Mouse (Mus musculus): Measurements from ENCODE around the gene Hsd17b13. TPM values are rescaled to one million over a fixed set of nuclear protein-coding genes. Genes with fewer than 3 reads are reported as not detected.
"Not testable (repeated sequence)": the region's sequence is repeated elsewhere in the genome, so short reads cannot be mapped to it uniquely, and the experiment has no call there.

The Hsd17b13 gene
- not detected for total RNA-seq (2021)

DNA sequence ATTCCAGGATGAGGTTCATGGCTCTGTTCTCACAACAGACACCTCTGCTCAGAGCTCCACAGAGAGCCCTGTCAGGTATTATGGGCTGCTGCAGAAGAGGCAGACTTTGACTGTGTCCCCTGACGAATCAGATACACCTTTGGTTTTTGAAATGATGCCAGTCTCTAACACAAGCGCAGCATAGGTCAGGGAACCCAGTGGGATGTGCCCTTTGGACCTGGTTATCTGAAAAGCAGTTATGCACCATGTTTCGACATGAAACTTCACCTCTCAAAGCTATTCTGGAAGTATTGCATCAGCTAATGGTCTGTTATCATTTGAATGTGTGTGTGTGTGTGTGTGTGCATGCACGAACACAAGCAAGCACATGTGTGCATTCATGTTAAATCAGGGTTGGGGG lies at the start of gene Hsd17b13:
Hsd17b13 (minus strand) TSS at position 114 of the 400 bp plus-strand sequence.
- intact Hi-C loops (cut with DNase I) = no loop called here
- DNase-seq (ENCODE audit: low spot score) = no peak

- intact Hi-C loops (cut with DNase I) = no loop called here
Measured at GRCm38 (mm10) chr5:104025245-104025854, 48.1 kb upstream of the Hsd17b13 start.

GRCm38 (mm10) chr5:104024762-104025161 lies 47.6 kb upstream of the Hsd17b13 start:
- intact Hi-C loops (cut with DNase I) = no loop called here
- DNase-seq (ENCODE audit: low spot score) = no peak

More at GRCm38 (mm10) chr5:104025245-104025854, 48.1 kb upstream of the Hsd17b13 start:
- no peak for DNase-seq (ENCODE audit: low spot score)

DNA sequence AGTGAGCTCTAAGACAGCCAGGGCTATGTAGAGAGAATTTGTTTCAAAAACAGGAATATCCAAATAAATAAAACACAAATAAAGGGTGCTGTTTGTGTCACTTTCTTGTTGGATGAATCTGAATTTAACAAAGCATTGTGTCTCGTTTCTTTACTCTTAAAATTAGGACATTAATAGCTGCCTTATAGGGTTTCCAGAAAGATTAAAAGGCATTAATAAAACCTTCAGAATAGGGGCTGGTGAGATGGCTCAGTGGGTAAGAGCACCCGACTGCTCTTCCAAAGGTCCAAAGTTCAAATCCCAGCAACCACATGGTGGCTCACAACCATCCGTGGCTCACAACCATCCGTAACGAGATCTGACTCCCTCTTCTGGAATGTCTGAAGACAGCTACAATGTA lies 47.0 kb upstream of the Hsd17b13 start:
- DNase-seq (ENCODE audit: low spot score); intact Hi-C loops (cut with DNase I): not testable (repeated sequence)

- intact Hi-C loops (cut with DNase I) = no loop called here
- no peak for DNase-seq (ENCODE audit: low spot score)
Measured at GRCm38 (mm10) chr5:104023289-104024020, 46.2 kb upstream of the Hsd17b13 start.

DNA sequence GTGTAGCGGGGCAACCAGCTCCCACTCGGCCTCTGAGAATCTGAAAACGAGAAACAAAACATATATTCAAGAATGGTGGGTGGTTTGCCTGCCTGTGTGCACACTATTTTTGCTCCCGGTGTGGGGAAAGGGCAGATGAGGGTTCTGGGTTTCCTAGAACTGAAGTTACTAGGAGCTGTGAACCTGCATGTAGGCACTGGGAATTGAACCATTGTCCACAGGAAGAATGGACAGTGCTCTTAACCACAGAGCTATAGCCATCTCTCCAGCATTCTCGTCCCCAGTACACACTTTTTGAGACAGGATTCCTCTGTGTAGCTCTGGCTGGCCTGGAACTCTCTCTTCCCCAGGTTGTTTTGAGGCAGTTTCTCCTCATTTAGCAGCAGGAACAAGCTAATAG lies 45.3 kb upstream of the Hsd17b13 start:
- intact Hi-C loops (cut with DNase I) = no loop called here
- DNase-seq (ENCODE audit: low spot score) = no peak

DNA sequence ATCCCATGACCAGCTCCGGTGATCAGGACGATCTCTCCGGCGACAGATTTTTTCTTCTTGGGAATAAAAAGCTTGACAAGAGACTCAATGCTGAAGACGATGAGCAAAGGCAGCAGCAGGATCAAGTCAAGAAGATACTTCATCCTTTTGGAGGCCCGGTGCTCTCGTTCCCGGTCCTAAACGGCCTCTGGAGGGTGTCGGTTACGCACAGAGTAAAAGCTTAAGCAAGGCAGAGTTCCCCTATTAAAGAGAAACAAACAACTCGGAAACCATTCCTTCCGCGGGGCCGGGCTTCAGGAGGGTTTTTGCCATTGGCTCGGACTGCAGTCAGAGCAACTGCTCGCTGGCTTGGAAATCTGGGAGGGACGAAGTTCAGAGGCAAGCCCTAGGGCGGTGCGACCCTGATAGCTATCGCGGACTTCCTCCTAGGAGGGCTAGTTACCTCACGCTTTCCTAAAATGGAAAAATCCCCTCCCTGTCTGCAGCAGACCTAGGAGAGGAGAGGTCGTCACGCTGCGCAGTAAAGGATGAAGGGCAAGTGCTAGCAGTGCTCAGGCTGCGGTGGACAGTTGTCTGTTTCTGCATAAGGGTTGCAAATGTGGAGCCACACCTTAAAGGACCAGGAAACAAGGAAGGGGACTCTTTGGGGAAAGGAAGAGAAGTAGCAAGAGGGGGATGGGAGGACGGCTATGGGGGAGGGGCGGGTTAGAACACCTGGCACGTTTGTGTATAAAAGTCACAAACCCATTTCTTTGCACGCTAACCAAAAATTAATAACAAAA lies 44.6 kb upstream of the Hsd17b13 start, which contains the start of gene Hsd17b11:
Hsd17b11 (minus strand) TSS at position 323 of the 782 bp plus-strand sequence.
- intact Hi-C loops (cut with DNase I) = loop anchor here (2.0 kb wide), 1 partner anchor 25 kb away; the partner anchor contains the start of gene Nudt9

GRCm38 (mm10) chr5:104011419-104011818 lies 34.2 kb upstream of the Hsd17b13 start:
- intact Hi-C loops (cut with DNase I) = no loop called here
- no peak for DNase-seq (ENCODE audit: low spot score)

More for the DNA sequence above, 44.6 kb upstream of the Hsd17b13 start, which contains the start of gene Hsd17b11:
- DNase-seq (ENCODE audit: low spot score) = peak; percentile 86

DNA sequence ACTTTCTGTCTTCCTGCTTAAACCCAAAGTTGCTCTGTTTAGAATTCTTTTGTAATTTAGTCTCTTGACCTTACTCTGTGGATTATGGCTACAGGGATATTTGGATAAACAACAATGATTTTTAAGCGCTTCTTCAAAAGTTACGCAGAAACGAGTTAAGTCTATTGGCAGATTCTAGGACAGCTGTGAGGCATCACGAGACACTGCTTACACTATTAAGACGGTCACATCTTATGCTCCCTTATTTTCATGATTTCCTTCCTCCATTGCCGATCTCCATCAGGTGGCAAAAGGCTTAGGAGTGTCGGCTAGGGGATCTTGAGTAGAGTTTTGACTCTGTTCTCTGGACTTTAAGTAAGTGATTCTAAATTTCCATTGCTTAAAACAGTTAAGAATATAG lies 33.1 kb upstream of the Hsd17b13 start:
- no peak for DNase-seq (ENCODE audit: low spot score)

GRCm38 (mm10) chr5:104009421-104009820 lies 32.2 kb upstream of the Hsd17b13 start:
- intact Hi-C loops (cut with DNase I) = no loop called here
- no peak for DNase-seq (ENCODE audit: low spot score)

More for the DNA sequence above, 33.1 kb upstream of the Hsd17b13 start:
- intact Hi-C loops (cut with DNase I) = no loop called here

DNA sequence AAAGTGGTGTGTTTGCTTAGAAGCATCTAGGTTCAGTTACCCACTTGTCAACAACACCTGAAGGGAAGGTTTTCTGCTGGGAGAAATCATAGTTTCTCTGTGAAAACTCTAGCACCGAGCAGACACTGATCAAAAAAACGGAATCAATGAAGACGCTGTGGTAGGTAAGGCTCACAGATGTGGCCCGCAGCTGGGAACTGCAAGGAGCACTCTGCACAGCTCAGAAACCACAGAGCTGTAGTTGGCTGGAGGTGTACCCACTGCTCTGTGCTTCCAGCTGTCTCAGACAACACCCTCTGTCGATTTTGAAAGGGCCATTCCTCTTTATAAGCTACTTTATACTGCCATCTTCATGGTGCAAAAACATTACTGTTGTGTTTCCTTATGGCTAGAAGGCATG lies 30.6 kb upstream of the Hsd17b13 start:
- intact Hi-C loops (cut with DNase I) = no loop called here

DNA sequence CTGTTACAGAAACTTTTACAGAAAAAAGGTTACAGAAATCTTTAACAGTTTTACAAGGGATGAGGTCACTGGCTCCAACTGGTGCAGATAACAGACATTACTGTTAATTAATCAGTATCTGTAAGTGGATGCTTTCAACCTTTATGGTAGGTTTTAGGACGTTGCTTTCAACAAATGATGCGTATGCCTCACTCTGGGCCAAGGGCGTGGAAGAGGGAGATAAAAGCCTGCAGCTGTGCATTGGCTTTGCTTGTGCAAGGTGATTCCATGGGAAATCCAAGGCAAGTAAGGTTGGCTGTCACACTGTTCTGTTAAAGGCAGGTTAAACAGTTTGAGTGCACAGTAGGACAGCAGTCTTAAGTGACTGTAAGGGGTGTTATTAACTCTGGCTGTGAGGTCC lies 29.6 kb upstream of the Hsd17b13 start:
- DNase-seq (ENCODE audit: low spot score) = no peak
- intact Hi-C loops (cut with DNase I) = no loop called here

More for the DNA sequence above, 30.6 kb upstream of the Hsd17b13 start:
- no peak for DNase-seq (ENCODE audit: low spot score)

- no peak for DNase-seq (ENCODE audit: low spot score)
- intact Hi-C loops (cut with DNase I) = loop anchor here (5.0 kb wide), 2 partner anchors 53 to 68 kb away; no protein-coding TSS in a partner anchor
Measured at GRCm38 (mm10) chr5:104003955-104004354, 26.7 kb upstream of the Hsd17b13 start.

GRCm38 (mm10) chr5:104003256-104003931 lies 26.2 kb upstream of the Hsd17b13 start:
- intact Hi-C loops (cut with DNase I) = loop anchor here (5.0 kb wide), 2 partner anchors 54 to 69 kb away; no protein-coding TSS in a partner anchor
- DNase-seq (ENCODE audit: low spot score) = no peak

DNA sequence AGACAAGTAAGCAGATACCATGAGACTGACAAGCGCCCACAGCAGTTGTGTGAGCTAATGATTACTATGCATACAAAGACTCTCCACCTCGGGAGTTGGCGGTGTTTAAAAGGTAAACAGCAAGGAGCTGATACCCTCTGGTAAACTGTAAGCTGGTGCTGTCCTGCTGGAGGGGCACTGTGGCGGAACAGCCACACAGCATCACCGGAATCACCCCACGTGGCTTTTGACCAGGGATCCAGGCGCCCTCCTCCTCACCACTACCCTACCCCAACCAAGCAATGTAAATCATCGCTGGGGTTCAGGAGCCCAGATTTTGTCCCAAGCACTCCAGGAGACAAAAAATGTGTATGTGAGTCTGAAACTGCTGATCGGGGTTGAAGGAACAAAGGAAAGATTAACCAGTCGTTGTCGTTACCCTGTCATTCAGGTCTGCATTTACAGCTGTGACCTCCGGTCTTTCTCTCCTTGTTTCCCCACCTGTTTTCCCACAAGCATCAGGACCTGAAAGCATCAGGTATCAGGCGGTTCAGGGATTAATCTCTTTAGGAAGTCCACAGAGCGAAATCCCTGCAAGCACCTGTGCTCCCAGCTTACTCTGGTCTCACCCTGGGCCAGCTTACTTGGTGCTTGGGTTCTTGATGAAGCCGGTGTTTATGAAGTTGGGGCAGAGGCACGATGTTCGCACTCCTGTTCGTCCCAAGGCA lies 25.5 kb upstream of the Hsd17b13 start:
- intact Hi-C loops (cut with DNase I) = loop anchor here (5.0 kb wide), 2 partner anchors 55 to 70 kb away; no protein-coding TSS in a partner anchor
- DNase-seq (ENCODE audit: low spot score) = no peak

- peak; percentile 50 for DNase-seq (ENCODE audit: low spot score)
- intact Hi-C loops (cut with DNase I) = loop anchor here (1.0 to 5.0 kb wide), 4 partner anchors 40 to 338 kb away; no protein-coding TSS in a partner anchor
Measured at GRCm38 (mm10) chr5:103999738-104000137, 22.5 kb upstream of the Hsd17b13 start.

DNA sequence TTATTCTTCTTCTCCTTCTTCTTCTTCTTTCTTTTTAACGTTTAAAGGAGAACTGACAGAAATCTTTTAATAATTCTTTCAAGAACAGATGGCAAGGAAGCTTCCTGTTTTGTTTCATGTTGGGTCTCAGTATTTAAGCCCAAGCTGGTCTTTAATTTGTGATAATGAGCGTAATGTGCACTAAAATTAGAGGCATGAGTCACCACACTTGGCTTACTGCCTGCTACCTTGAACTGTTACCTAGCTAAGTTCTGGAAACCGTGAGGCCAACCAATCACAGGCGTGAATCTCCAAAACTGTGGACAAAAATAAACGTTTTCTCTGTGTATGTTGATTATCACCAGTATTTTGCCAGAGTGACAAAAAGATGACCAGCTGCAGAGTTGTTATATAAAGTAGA lies 21.5 kb upstream of the Hsd17b13 start:
- DNase-seq (ENCODE audit: low spot score) = no peak
- intact Hi-C loops (cut with DNase I) = loop anchor here (5.0 kb wide), 1 partner anchor 339 kb away; no protein-coding TSS in a partner anchor

DNA sequence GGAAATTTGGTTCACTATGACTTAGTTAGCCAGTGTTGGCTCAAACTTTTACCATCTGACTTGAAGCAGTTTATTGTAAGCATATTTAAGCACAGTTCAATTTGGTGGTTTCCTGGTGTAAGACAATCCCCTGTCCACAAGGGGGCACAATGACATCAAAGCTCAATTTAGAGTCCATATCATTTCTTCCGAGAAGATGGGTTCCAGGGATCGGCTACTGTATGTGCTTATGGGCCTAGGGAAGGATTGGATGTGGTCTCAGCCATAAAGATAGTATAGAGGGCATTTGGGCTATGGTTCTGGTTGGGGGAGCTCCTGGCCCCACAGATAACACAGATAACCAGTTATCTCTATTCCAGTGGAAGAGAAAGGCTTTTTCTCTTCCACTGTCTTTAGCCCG lies 18.0 kb upstream of the Hsd17b13 start:
- DNase-seq (ENCODE audit: low spot score) = no peak
- intact Hi-C loops (cut with DNase I) = loop anchor here (5.0 kb wide), 1 partner anchor 342 kb away; no protein-coding TSS in a partner anchor

DNA sequence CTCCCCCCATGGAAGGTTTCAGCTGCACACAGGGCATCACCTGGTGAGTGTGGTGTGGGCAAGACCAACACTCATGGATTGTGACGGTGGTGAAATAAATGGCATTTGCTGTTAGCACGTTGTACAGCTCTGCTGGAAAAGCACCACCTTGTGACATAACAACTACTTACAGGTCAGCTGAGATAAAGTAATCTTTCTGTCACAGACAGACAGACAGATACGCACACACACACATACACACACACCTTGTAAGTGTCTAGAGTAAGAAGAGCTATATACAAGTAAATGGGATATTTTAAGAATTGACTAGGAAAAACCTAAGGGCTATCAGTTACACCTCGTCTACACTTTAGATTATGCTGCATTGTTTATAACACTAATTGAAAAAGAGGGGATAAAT lies 17.5 kb upstream of the Hsd17b13 start:
- no peak for DNase-seq (ENCODE audit: low spot score)

More for the DNA sequence above, 17.5 kb upstream of the Hsd17b13 start:
- intact Hi-C loops (cut with DNase I) = loop anchor here (5.0 kb wide), 1 partner anchor 343 kb away; no protein-coding TSS in a partner anchor
